In genomic region chr7:109671581-109672471, GRCm38 (mm10) we compare ENCODE assay signal across 8 mouse cellular contexts. TPM values are rescaled to one million over a fixed set of nuclear protein-coding genes. Genes with fewer than 3 reads are reported as not detected.
DNase-seq lines count a peak whose midpoint lies in the region; ATAC-seq and TF ChIP-seq lines count a peak whose summit lies in the region.

No protein-coding gene starts in this region.

- peak overlapping the region; percentile 80 for H3K4me3 ChIP-seq in E14TG2a.4 (replicated peaks; ENCODE audit: low read length)
- peak overlapping the region; percentile 50 for H3K4me3 ChIP-seq in forebrain, embryonic 14.5 days (ENCODE audit: low read depth, low read length)
- H3K4me3 ChIP-seq in heart, postnatal 0 days (ENCODE audit: low read depth, low read length) = peak overlapping the region; percentile 80
- H3K4me3 ChIP-seq in liver, embryonic 12.5 days = peak overlapping the region; percentile 61
- peak overlapping the region; percentile 63 for H3K4me3 ChIP-seq in neural tube, embryonic 11.5 days (ENCODE audit: low read depth, low read length)

- TF ChIP-seq CTCF in E14TG2a.4 (conservative IDR thresholded peaks at IDR 0.05; ENCODE audit: low read length) = no peak
- no peak for TF ChIP-seq CTCF in heart, postnatal 0 days (IDR thresholded peaks at IDR 0.05; ENCODE audit: low read depth)

- peaks cover 5% of the 10 kb centered on the region; the same call in 1 of the 2 replicates for H3K27me3 ChIP-seq in E14TG2a.4 (ENCODE audit: insufficient read depth, low read length)
- H3K27me3 ChIP-seq in forebrain, embryonic 14.5 days (replicated peaks; ENCODE audit: control insufficient read depth, insufficient read depth, low read length) = no peaks in the 10 kb centered on the region
- H3K27me3 ChIP-seq in heart, postnatal 0 days (ENCODE audit: control insufficient read depth, insufficient read depth, low read length) = no peaks in the 10 kb centered on the region
- no peaks in the 10 kb centered on the region for H3K27me3 ChIP-seq in liver, embryonic 12.5 days (replicated peaks)
- H3K27me3 ChIP-seq in neural tube, embryonic 11.5 days (ENCODE audit: control insufficient read depth, insufficient read depth, low read length) = no peaks in the 10 kb centered on the region

- no peak for TF ChIP-seq EP300 in heart, postnatal 0 days (IDR thresholded peaks at IDR 0.05; ENCODE audit: low read depth)

- H3K36me3 ChIP-seq in E14TG2a.4 (ENCODE audit: insufficient read depth, low read length) = peaks cover 7% of the 10 kb centered on the region; the same call in 1 of the 2 replicates
- H3K36me3 ChIP-seq in forebrain, embryonic 14.5 days (ENCODE audit: control insufficient read depth, insufficient read depth, low read length) = no peaks in the 10 kb centered on the region
- H3K36me3 ChIP-seq in heart, postnatal 0 days (replicated peaks; ENCODE audit: control insufficient read depth, insufficient read depth, low read length) = no peaks in the 10 kb centered on the region
- H3K36me3 ChIP-seq in liver, embryonic 12.5 days = no peaks in the 10 kb centered on the region
- H3K36me3 ChIP-seq in neural tube, embryonic 11.5 days (ENCODE audit: control insufficient read depth, insufficient read depth, low read length) = no peaks in the 10 kb centered on the region

- H3K9me3 ChIP-seq in E14TG2a.4 (ENCODE audit: low read length) = no peaks in the 10 kb centered on the region
- no peaks in the 10 kb centered on the region for H3K9me3 ChIP-seq in forebrain, embryonic 14.5 days (replicated peaks; ENCODE audit: control insufficient read depth, low read length)
- no peaks in the 10 kb centered on the region for H3K9me3 ChIP-seq in heart, postnatal 0 days (replicated peaks; ENCODE audit: control insufficient read depth, low read length)
- H3K9me3 ChIP-seq in liver, embryonic 12.5 days (replicated peaks) = no peaks in the 10 kb centered on the region
- H3K9me3 ChIP-seq in neural tube, embryonic 11.5 days (ENCODE audit: control insufficient read depth, low read length) = no peaks in the 10 kb centered on the region

- peak overlapping the region; percentile 93 for H3K4me2 ChIP-seq in forebrain, embryonic 14.5 days (ENCODE audit: low read length)
- peak overlapping the region; percentile 83 for H3K4me2 ChIP-seq in heart, postnatal 0 days (ENCODE audit: low read depth, low read length)
- peak overlapping the region; percentile 85 for H3K4me2 ChIP-seq in liver, embryonic 12.5 days
- H3K4me2 ChIP-seq in neural tube, embryonic 11.5 days (ENCODE audit: low read depth) = peak overlapping the region; percentile 88

- peak; percentile 69 for ATAC-seq in cerebellum, adult (ENCODE audit: insufficient number of reproducible peaks, low FRiP score, low TSS enrichment)
- peak; percentile 94 for ATAC-seq in forebrain, embryonic 14.5 days
- ATAC-seq in heart, postnatal 0 days (ENCODE audit: insufficient read depth, low read depth) = peak; percentile 94
- peak; percentile 88 for ATAC-seq in liver, embryonic 12.5 days
- peak; percentile 93 for ATAC-seq in neural tube, embryonic 11.5 days (ENCODE audit: insufficient read depth, low FRiP score, low TSS enrichment)

- peak overlapping the region; percentile 64; the same call in 1 of the 2 replicates for H3K27ac ChIP-seq in forebrain, embryonic 14.5 days (ENCODE audit: low read depth, low read length)
- H3K27ac ChIP-seq in heart, postnatal 0 days (ENCODE audit: low read depth) = peak overlapping the region; percentile 95
- H3K27ac ChIP-seq in liver, embryonic 12.5 days = peak overlapping the region; percentile 61
- peak overlapping the region; percentile 85 for H3K27ac ChIP-seq in neural tube, embryonic 11.5 days (ENCODE audit: low read depth, low read length)

- peaks cover 28% of the 10 kb centered on the region for H3K4me1 ChIP-seq in E14TG2a.4 (replicated peaks; ENCODE audit: low read depth, low read length)
- peaks cover 6% of the 10 kb centered on the region; the same call in 1 of the 2 replicates for H3K4me1 ChIP-seq in forebrain, embryonic 14.5 days (ENCODE audit: control insufficient read depth, insufficient read depth, low read length)
- H3K4me1 ChIP-seq in heart, postnatal 0 days (ENCODE audit: control insufficient read depth, insufficient read depth) = peaks cover 14% of the 10 kb centered on the region
- H3K4me1 ChIP-seq in liver, embryonic 12.5 days = peaks cover 32% of the 10 kb centered on the region
- H3K4me1 ChIP-seq in neural tube, embryonic 11.5 days (ENCODE audit: control insufficient read depth, insufficient read depth, low read length) = peaks cover 7% of the 10 kb centered on the region; the same call in 1 of the 2 replicates

- H3K9ac ChIP-seq in forebrain, embryonic 14.5 days (ENCODE audit: low read length) = peak overlapping the region; percentile 70
- H3K9ac ChIP-seq in heart, postnatal 0 days (replicated peaks; ENCODE audit: low read depth, low read length) = peak overlapping the region; percentile 88
- H3K9ac ChIP-seq in liver, embryonic 12.5 days = peak overlapping the region; percentile 72
- H3K9ac ChIP-seq in neural tube, embryonic 11.5 days (ENCODE audit: low read length) = peak overlapping the region; percentile 87

- WGBS in forebrain, embryonic 14.5 days = under 1% methylated on average over 37 of the region's 44 CpGs
- under 1% methylated on average over 28 of the region's 44 CpGs for WGBS in heart, postnatal 0 days
- 5% methylated on average over 39 of the region's 44 CpGs for WGBS in liver, embryonic 12.5 days (ENCODE audit: insufficient replicate concordance)
- under 1% methylated on average over 35 of the region's 44 CpGs for WGBS in neural tube, embryonic 11.5 days

- peak; percentile 90 for DNase-seq in forebrain, embryonic 14.5 days (ENCODE audit: low spot score)
- peak; percentile 92 for DNase-seq in heart, postnatal 0 days (ENCODE audit: low spot score)
- DNase-seq in kidney, postnatal 36 days = peak; percentile 80 to 81
- peak; percentile 80 for DNase-seq in neural tube, embryonic 11.5 days (ENCODE audit: low spot score)
- DNase-seq in testis, postnatal 10 days (ENCODE audit: low spot score) = peak; percentile 80

RNA-seq across cellular contexts. Expression of gene St5, which starts 31.6 kb away (rescaled TPM):
- 10.3 and 11.0 TPM in 2 replicates for polyA plus RNA-seq in forebrain, embryonic 14.5 days (2014; fragmentation: Nextera tagmentation; extraction: Ambion mirVana)
- total RNA-seq in heart, postnatal 0 days (2014; rRNA removed; ENCODE audit: low replicate concordance) = 58.8 and 60.7 TPM in 2 replicates
- polyA plus RNA-seq in heart, postnatal 0 days (2015; fragmentation: Nextera tagmentation; extraction: Ambion mirVana) = 26.9 and 28.8 TPM in 2 replicates
- 25.1 and 25.3 TPM in 2 replicates for polyA plus RNA-seq in liver, embryonic 12.5 days (2016; fragmentation: Nextera tagmentation; extraction: Ambion mirVana)
- 56.6 and 61.4 TPM in 2 replicates for polyA plus RNA-seq in neural tube, embryonic 11.5 days (2014; fragmentation: Nextera tagmentation; extraction: Ambion mirVana)

RNA-seq across cellular contexts. Expression of gene Akip1, which starts 31.7 kb away (rescaled TPM):
- 15.1 and 18.5 TPM in 2 replicates for polyA plus RNA-seq in forebrain, embryonic 14.5 days (2014; fragmentation: Nextera tagmentation; extraction: Ambion mirVana)
- 6.9 and 14.8 TPM in 2 replicates for total RNA-seq in heart, postnatal 0 days (2014; rRNA removed; ENCODE audit: low replicate concordance)
- polyA plus RNA-seq in heart, postnatal 0 days (2015; fragmentation: Nextera tagmentation; extraction: Ambion mirVana) = 29.5 and 32.7 TPM in 2 replicates
- 47.9 and 50.2 TPM in 2 replicates for polyA plus RNA-seq in liver, embryonic 12.5 days (2016; fragmentation: Nextera tagmentation; extraction: Ambion mirVana)
- 18.8 and 20.2 TPM in 2 replicates for polyA plus RNA-seq in neural tube, embryonic 11.5 days (2014; fragmentation: Nextera tagmentation; extraction: Ambion mirVana)

RNA-seq across cellular contexts. Expression of gene BC051019, which starts 51.8 kb away (rescaled TPM):
- polyA plus RNA-seq in forebrain, embryonic 14.5 days (2014; fragmentation: Nextera tagmentation; extraction: Ambion mirVana) = 0.26 and 0.55 TPM in 2 replicates
- total RNA-seq in heart, postnatal 0 days (2014; rRNA removed; ENCODE audit: low replicate concordance) = 0.27 TPM in 1 of 2 replicates, not detected in the other
- 0.48 TPM in 1 of 2 replicates, not detected in the other for polyA plus RNA-seq in heart, postnatal 0 days (2015; fragmentation: Nextera tagmentation; extraction: Ambion mirVana)
- polyA plus RNA-seq in liver, embryonic 12.5 days (2016; fragmentation: Nextera tagmentation; extraction: Ambion mirVana) = 0.13 and 0.25 TPM in 2 replicates
- 0.41 TPM in 1 of 2 replicates, not detected in the other for polyA plus RNA-seq in neural tube, embryonic 11.5 days (2014; fragmentation: Nextera tagmentation; extraction: Ambion mirVana)

RNA-seq across cellular contexts. Expression of gene Ascl3, which starts 59.7 kb away (rescaled TPM):
- polyA plus RNA-seq in forebrain, embryonic 14.5 days (2014; fragmentation: Nextera tagmentation; extraction: Ambion mirVana) = not detected in 2 replicates
- total RNA-seq in heart, postnatal 0 days (2014; rRNA removed; ENCODE audit: low replicate concordance) = not detected in 2 replicates
- polyA plus RNA-seq in heart, postnatal 0 days (2015; fragmentation: Nextera tagmentation; extraction: Ambion mirVana) = 0.34 TPM in 1 of 2 replicates, not detected in the other
- not detected in 2 replicates for polyA plus RNA-seq in liver, embryonic 12.5 days (2016; fragmentation: Nextera tagmentation; extraction: Ambion mirVana)
- not detected in 2 replicates for polyA plus RNA-seq in neural tube, embryonic 11.5 days (2014; fragmentation: Nextera tagmentation; extraction: Ambion mirVana)

Comparison
In these comparisons a context has a peak if more than half of its experiments do, and no peak if none do; other contexts are left out.
1. Peak in every context shown above with its lines: DNase-seq, ATAC-seq, H3K4me3 ChIP-seq and H3K27ac ChIP-seq.